Mouse (Mus musculus): Measurements from ENCODE around the gene Nlrc4. TPM values are rescaled to one million over a fixed set of nuclear protein-coding genes. Genes with fewer than 3 reads are reported as not detected.
A peak's percentile ranks its signal among the peaks of the same experiment; 100 is the strongest.

The Nlrc4 gene
- polyA plus RNA-seq, 1 experiment from 2014 or later = 5.5 TPM

DNA sequence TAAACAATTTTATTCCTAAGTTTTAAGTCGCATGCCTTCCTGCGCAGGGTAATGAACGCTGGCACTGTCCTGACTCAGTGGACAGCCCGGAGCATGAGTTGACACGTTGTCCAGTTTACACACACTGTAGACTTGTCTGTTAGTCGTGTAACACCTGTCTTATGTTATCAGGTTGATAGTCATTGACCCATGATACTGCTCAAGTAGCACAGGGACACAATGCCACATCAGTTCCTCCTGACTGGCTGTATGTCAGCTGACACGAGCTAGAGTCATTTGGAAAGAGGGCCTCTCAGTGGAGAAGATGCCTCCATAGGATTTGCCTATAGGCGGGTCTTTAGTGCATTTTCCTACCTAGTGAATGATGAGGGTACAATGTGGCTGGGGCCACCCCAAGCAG lies 52.5 kb downstream of the Nlrc4 start:
- no peak overlapping the region for H3K9ac ChIP-seq (ENCODE audit: low read length)
- H3K4me3 ChIP-seq (ENCODE audit: low read depth, low read length) = no peak overlapping the region
- no peak for ATAC-seq (ENCODE audit: low FRiP score, low TSS enrichment)
- H3K9me3 ChIP-seq (ENCODE audit: control insufficient read depth, low read length) = no peaks in the 10 kb centered on the region
- H3K36me3 ChIP-seq (ENCODE audit: control insufficient read depth, insufficient read depth, low read length) = peaks cover 14% of the 10 kb centered on the region
- TF ChIP-seq CTCF (IDR thresholded peaks at IDR 0.05; ENCODE audit: low read depth) (no peak), EP300 (optimal IDR thresholded peaks at IDR 0.05) (no peak)
- 82% methylated on average over 8 of the region's 8 CpGs for WGBS
- no peak for DNase-seq (ENCODE audit: low spot score)
- H3K4me2 ChIP-seq (replicated peaks; ENCODE audit: low read depth) = no peak overlapping the region
- no peaks in the 10 kb centered on the region for H3K4me1 ChIP-seq (replicated peaks; ENCODE audit: control insufficient read depth, insufficient read depth)
- H3K27ac ChIP-seq (replicated peaks) = no peak overlapping the region
- no peaks in the 10 kb centered on the region for H3K27me3 ChIP-seq (ENCODE audit: control insufficient read depth, insufficient read depth, low read length)

DNA sequence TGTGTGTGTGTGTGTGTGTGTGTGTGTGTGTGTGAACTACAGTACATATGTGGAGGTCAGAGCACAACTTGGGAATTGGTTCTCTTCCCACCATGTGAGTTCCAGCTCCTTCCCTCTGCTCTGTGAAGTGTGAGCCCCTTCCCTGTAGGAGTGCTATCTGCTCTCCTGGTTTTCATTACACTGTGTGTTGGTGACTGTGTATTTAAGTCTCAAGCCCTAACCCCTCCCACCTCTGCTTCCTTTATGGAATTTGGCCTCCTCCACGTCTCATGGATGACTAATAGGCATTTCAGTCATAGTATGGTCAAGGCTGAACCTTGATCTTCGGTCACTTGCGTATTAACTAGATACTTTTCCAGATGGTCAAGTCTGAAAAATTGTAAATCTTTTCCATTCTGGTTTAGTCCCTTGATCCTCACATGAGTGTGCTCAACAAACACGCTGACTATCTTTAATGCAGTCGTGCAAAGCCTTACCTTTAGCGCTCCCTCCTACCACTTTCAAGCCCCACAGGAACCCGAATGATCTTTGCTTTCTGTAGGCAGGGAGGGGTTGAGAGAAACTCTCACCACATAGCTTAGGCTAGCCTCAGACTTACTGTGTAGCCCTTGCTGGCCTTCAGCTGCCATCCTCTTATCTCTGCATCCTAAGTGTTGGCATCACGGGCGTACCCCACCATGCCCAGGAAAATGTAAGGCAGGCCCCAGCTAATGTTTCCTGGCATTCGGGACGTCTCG lies 56.3 kb downstream of the Nlrc4 start:
- Histone ChIP-seq H3K27ac (replicated peaks) (0 out of 2 replicates have a peak overlapping the region, but pooled peaks have one; percentile 13), H3K36me3 (ENCODE audit: control insufficient read depth, insufficient read depth, low read length) (peaks cover 14% of the 10 kb centered on the region)
- peak; percentile 93 for ATAC-seq (ENCODE audit: low FRiP score, low TSS enrichment)

DNA sequence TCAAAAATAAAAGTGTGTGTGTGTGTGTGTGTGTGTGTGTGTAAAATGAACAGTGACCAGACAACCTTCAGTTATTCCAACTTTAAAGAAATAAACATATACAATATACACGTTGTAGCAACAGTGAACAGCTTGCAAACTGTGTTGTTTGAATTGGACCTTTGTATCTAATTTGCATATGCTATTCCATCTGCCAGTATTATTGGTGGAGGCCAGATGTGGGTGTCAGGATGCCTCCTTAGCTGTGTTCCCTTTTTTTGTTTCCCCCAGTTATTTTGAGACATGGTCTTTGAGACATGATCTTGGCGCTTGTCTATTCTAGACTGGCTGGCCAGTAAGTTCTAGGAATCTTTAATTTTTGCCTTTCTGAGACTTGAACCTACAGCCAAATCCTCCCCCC lies 61.8 kb downstream of the Nlrc4 start:
- ATAC-seq (ENCODE audit: low FRiP score, low TSS enrichment) (no peak), DNase-seq (ENCODE audit: low spot score) (no peak)
- no peaks in the 10 kb centered on the region for H3K9me3 ChIP-seq (ENCODE audit: control insufficient read depth, low read length)
- no peaks in the 10 kb centered on the region for H3K36me3 ChIP-seq (ENCODE audit: control insufficient read depth, insufficient read depth, low read length)
- TF ChIP-seq CTCF (IDR thresholded peaks at IDR 0.05; ENCODE audit: low read depth) (no peak), EP300 (optimal IDR thresholded peaks at IDR 0.05) (no peak)
- no peaks in the 10 kb centered on the region for H3K4me1 ChIP-seq (replicated peaks; ENCODE audit: control insufficient read depth, insufficient read depth)
- H3K27me3 ChIP-seq (ENCODE audit: control insufficient read depth, insufficient read depth, low read length) = no peaks in the 10 kb centered on the region
- no peak overlapping the region for H3K9ac ChIP-seq (ENCODE audit: low read length)
- no peak overlapping the region for H3K4me3 ChIP-seq (ENCODE audit: low read depth, low read length)
- 82% methylated on average over 2 of the region's 2 CpGs for WGBS
- no peak overlapping the region for H3K4me2 ChIP-seq (replicated peaks; ENCODE audit: low read depth)
- H3K27ac ChIP-seq (replicated peaks) = no peak overlapping the region

More for the DNA sequence above, 56.3 kb downstream of the Nlrc4 start:
- Histone ChIP-seq H3K9ac (ENCODE audit: low read length) (no peak overlapping the region), H3K4me3 (ENCODE audit: low read depth, low read length) (no peak overlapping the region), H3K9me3 (ENCODE audit: control insufficient read depth, low read length) (no peaks in the 10 kb centered on the region), H3K4me1 (replicated peaks; ENCODE audit: control insufficient read depth, insufficient read depth) (no peaks in the 10 kb centered on the region), H3K4me2 (replicated peaks; ENCODE audit: low read depth) (no peak overlapping the region), H3K27me3 (ENCODE audit: control insufficient read depth, insufficient read depth, low read length) (no peaks in the 10 kb centered on the region)
- peak; percentile 50 for DNase-seq (ENCODE audit: low spot score)
- WGBS = 88% methylated on average over 12 of the region's 12 CpGs
- no peak for TF ChIP-seq EP300 (optimal IDR thresholded peaks at IDR 0.05)
- TF ChIP-seq CTCF (IDR thresholded peaks at IDR 0.05; ENCODE audit: low read depth) = no peak

DNA sequence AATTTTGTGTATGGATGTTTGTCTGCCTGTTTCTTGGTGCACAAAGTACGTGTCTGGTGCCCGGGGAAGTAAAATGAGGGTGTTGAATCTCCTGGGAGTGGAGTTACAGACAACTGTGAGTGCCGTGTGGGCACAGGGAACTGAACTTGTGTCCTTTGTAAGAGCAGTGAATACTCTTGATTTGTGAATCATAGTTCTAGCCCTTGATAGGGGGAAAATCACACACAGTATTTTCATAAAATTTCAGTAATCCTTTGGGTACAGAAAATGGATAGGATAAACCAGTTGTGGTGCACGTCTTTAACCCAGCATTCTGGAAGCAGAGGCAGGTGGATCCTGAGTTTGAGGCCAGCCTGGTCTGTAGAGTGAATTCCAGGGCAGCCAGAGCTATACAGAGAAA lies 62.2 kb downstream of the Nlrc4 start:
- Histone ChIP-seq H3K9me3 (ENCODE audit: control insufficient read depth, low read length) (no peaks in the 10 kb centered on the region), H3K27me3 (ENCODE audit: control insufficient read depth, insufficient read depth, low read length) (no peaks in the 10 kb centered on the region), H3K36me3 (ENCODE audit: control insufficient read depth, insufficient read depth, low read length) (no peaks in the 10 kb centered on the region), H3K4me1 (replicated peaks; ENCODE audit: control insufficient read depth, insufficient read depth) (no peaks in the 10 kb centered on the region), H3K4me2 (replicated peaks; ENCODE audit: low read depth) (peak overlapping the region; percentile 67), H3K4me3 (ENCODE audit: low read depth, low read length) (peak overlapping the region; percentile 90; the same call in 1 of the 2 replicates), H3K27ac (replicated peaks) (0 out of 2 replicates have a peak overlapping the region, but pooled peaks have one; percentile 97), H3K9ac (ENCODE audit: low read length) (0 out of 2 replicates have a peak overlapping the region, but pooled peaks have one; percentile 93)
- ATAC-seq (ENCODE audit: low FRiP score, low TSS enrichment) = no peak
- no peak for TF ChIP-seq EP300 (optimal IDR thresholded peaks at IDR 0.05)
- no peak for TF ChIP-seq CTCF (IDR thresholded peaks at IDR 0.05; ENCODE audit: low read depth)
- DNase-seq (ENCODE audit: low spot score) = no peak
- 53% methylated on average over 4 of the region's 4 CpGs for WGBS

DNA sequence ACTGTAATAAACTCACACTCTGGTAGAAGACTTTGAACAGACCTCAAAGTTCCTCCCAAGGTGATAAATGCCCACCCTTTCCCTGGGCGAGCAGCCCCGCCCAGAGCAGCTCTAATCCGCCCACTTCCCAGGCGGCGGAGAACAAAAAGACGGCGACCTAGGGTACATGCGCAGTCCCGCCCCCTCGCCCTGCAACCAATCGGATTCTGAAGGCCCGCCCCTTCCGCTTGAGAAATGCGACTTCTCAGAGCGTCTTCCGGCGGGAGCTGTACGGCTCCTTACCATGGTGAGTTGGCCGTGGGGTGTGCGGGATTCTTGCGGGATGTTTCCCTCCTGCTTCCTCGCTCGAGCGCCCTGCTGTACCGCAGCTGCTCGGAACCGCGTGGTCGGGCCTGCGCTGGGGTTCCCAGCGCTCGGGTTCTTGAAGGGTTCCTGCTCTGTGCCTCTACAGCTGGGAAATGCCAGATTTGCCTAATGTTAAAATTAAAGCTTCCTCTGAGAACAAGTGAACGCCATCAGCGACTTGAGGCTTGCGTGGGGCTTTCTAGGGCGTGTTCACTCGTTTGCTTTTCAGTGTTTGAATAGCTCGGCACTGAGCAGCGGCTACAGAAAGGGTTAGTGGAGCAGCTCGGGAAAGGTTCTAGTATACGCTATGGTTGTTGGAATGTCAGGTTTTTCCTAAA lies 63.4 kb downstream of the Nlrc4 start, which contains the start of gene Slc30a6:
Gene Slc30a6 (plus strand): TSS at position 226 of the 683 bp plus-strand sequence.
- ATAC-seq (ENCODE audit: low FRiP score, low TSS enrichment) = peak; percentile 98
- TF ChIP-seq CTCF (IDR thresholded peaks at IDR 0.05; ENCODE audit: low read depth) (no peak), EP300 (optimal IDR thresholded peaks at IDR 0.05) (no peak)
- no peaks in the 10 kb centered on the region for H3K36me3 ChIP-seq (ENCODE audit: control insufficient read depth, insufficient read depth, low read length)

More for the DNA sequence above, 63.4 kb downstream of the Nlrc4 start, which contains the start of gene Slc30a6:
- WGBS = under 1% methylated on average over 41 of the region's 41 CpGs
- no peaks in the 10 kb centered on the region for H3K9me3 ChIP-seq (ENCODE audit: control insufficient read depth, low read length)
- peak within 1 kb of the TSS; percentile 90 for H3K4me3 ChIP-seq (ENCODE audit: low read depth, low read length)
- H3K9ac ChIP-seq (ENCODE audit: low read length) = peak within 1 kb of the TSS; percentile 93
- H3K27me3 ChIP-seq (ENCODE audit: control insufficient read depth, insufficient read depth, low read length) = no peaks in the 10 kb centered on the region
- H3K27ac ChIP-seq (replicated peaks) = peak within 1 kb of the TSS; percentile 97
- peak; percentile 97 for DNase-seq (ENCODE audit: low spot score)
- H3K4me2 ChIP-seq (replicated peaks; ENCODE audit: low read depth) = peak within 1 kb of the TSS; percentile 67
- H3K4me1 ChIP-seq (replicated peaks; ENCODE audit: control insufficient read depth, insufficient read depth) = no peaks in the 10 kb centered on the region

Measured in stomach, postnatal 0 days (tissue).